Mouse (Mus musculus) A20 (cell line): ENCODE results near the gene Phc2.
A peak's percentile ranks its signal among the peaks of the same experiment; 100 is the strongest.
"Not testable (repeated sequence)": the region's sequence is repeated elsewhere in the genome, so short reads cannot be mapped to it uniquely, and the experiment has no call there.

Source experiments
- DNase-seq: peaks from one replicate; pipeline ENCODE4 v3.0.0-alpha.2; 2011; ENCODE audit warnings: low read depth, low spot score

The Phc2 gene

DNA sequence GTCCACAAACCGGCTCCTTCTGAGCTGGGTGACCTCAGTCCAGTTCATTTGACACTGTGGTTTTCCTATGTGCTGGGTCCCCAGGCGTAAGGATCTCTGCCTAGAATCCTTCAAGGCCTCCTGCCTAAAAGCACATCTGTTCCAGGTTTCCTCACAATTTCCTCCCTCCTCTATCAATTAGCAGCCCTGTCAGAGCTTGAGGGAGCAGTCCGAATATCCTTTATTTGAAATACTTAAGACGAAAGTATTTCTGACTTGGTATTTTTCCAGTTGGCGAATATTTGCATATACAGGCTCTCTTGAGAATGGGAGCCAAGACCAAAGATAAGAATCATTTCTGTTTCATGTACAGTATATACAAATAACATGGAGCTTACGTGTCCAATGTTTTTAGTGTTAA lies 8.6 kb upstream of the Phc2 start:
- DNase-seq = no peak

DNA sequence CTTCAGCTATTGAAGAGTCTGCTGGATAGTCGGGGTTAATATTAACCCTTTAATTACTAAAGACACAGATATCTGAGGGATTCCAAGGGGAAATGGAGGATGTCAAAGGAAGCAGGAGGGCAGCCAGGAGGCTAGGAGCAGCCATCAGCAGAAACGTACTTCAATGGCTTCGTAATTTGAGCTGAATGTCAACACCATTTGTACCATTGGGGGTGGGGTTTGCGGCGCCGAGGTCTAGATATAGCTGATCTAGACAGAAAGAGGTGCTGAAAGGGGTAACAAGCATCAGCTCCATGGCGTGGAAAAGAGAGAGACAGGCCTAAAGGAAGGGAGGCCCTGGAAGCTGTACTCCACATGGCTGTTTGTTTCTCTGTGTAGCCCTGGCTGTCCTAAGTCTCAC lies 7.7 kb upstream of the Phc2 start:
- DNase-seq = no peak

GRCm38 (mm10) chr4:128648567-128649255 lies 5.8 kb upstream of the Phc2 start:
- DNase-seq = no peak

- no peak for DNase-seq
Observed at GRCm38 (mm10) chr4:128651530-128651929, 3.0 kb upstream of the Phc2 start.

DNA sequence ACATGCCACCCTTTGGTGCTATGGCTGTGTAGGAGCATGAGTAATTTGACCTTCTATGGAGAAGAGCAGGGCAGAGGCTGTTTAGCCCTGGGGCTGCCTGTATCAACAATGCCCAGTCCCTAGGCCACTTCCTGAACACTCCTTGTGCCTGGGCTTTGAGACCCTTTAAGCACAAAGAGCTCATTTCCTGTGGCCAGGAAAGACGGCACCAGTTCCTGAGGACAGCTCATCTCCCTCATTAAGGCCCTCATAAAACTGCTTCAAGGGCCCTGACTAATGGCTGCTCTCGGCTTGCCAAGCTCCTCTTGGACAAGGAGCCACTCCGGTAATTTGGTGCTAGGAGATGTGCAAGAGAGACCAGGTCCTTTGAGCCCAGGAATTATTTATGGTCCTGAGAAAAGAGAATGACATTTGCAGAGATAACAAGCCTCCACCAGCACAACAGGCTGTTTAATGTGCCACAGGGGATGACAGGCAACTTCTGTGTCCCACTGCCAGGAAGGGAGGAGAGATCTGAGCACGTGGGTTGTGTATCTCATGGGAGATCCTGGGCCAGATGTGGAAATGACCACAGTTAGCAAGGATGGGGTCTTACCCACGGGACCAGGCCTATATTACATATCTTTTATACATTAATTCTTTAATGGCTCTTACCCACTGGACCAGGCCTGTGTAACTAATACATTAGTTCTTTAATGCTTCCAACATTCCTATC lies 1.8 kb upstream of the Phc2 start:
- DNase-seq = no peak

DNA sequence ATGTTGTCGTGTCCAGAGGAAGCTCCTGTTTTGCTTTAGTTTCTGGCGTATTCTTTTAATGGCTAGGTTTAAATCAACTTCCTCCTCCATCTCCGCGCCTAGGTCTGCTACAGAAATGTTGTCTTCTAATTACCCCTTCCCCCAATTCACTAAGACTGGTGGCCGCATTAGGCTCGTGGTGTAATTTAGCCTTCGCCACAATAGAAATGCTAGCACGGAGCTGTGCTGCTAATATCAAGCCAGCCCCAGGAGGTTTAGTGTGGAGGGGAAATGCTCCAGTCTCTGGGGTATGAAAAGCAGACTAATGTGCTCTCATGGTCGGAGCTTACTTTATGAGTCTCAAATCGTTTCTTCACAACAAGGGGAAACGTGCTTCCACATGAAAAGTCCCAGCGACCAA lies 944 bp downstream of the Phc2 start:
- no peak for DNase-seq

DNA sequence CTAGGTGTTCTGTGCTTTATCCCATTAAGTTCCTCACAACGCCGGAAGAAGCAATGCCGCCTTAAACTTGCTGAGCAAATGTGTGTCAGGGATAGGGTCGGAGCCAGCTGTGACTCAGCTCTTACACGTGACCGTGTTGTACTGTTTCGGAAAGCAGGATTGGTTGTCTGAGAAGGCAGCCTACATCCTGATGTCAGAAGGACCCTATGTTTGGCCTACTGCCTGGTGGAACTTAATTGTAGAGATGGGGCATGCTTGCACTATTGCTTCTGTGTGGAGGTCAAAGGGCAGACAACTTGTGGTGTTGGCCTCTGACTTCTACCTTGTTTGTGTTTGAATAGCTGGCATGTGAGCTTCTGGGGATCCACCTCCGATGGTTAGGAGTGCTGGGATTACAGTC lies 5.7 kb downstream of the Phc2 start:
- no peak for DNase-seq

DNA sequence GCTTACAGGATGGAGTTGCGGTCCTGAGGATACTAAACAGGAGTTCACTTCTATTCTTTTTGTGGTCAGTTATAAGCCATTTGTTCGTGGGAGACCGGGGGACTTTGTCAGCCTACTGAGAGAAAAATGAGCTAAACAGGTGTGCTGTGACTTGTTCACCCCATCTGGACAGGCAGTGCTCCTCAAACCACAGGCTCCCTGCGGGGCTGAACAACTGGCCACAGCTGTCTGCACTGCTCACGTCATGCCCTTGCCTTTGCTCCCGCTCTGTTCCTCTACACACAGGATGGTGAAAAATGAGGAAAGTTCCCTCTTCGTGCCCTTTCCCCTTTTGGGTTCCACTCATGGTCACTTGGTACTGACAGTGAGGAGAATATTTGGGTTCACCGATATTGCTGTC lies 6.6 kb downstream of the Phc2 start:
- DNase-seq = peak; percentile 39

- DNase-seq = peak; percentile 78
Observed at GRCm38 (mm10) chr4:128664002-128664401, 9.5 kb downstream of the Phc2 start.

- not testable (repeated sequence) for DNase-seq
Observed at GRCm38 (mm10) chr4:128666362-128666761, 11.9 kb downstream of the Phc2 start.

DNA sequence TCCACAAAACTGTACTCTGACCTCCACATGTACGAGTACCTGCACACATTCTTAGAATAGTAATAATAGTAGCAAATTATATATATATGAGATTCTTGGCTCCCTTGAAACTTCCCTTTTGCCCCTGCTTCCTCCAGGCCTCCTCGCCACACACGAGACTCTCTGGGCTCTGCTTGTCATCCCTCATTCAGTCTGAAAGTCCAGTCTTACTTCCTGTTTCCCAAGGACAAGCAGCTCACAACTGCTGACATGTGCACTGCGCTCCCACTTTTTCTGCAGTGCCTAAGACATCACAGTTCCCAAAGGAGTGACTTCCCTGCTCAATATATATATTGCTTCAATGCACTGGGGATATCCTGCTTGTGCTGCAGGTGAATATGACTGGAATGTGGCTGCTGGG lies 12.7 kb downstream of the Phc2 start:
- DNase-seq = not testable (repeated sequence)

DNA sequence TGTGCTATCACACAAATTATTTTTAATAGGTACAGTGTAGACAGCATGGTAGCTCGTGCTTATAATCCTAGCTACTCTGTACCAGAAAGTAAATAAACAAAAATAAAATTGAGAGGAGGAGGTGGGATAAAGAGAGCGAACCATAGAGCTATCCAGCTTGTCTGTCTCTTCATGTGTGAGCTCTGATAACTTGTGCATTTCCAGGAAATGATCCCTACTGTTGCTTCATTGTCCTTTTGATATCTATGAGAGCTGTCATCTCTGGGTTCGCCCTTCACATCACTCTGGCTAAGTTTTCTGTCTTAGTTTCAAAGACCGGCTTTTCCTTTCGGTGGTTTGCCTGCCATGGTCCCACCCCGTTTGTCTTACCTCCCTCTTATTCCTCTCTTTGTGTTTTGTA lies 14.7 kb downstream of the Phc2 start:
- DNase-seq = no peak

DNA sequence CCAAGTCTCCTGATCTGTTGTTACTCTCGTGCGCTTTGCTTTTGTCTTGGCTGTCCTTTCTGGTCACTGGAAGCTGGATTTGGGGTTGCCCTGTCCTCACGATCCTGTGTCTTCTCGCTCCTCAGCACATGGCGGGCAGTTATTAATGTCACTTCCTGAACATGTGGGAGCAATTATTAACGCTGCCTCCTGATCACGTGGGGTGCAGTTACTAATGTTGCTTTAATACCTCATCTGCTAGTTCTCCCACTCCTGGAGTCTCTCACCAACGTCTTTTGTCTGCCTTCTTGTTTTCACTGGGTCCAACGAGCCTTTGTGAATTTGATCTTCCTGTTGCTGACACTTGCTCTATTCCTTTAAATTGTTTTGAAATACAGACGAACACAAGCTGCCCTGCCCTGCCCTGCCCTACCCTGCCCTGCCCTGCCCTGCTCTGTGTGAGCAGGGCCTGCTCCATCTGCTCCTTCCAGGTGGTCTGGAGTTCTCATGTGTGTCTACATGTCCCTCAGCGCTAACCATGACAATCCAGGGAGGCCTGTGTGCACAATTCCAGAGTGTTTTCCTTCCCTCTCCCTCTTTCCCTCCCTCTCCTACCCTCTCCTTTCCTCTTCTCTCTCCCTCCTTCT lies 16.2 kb downstream of the Phc2 start:
- DNase-seq = no peak

DNA sequence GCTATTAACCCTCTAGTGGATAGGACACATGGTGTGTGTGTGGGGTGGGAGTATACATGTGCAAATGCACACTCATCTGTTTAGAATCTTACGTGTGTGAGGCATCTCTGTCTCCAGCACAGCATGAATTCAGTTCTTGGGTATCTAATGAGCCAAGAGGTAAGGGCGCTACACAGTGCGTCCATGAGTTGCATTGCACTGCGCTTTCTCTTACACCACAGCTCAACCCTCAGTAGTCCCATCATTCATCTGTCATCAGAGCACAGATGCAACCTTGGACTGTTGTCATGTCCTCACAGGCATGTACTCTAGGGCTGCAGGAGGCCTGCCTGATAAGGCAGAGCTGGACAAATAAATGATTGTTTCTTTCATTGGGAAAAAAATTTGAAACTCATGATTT lies 18.0 kb downstream of the Phc2 start:
- DNase-seq = no peak

- DNase-seq = no peak
Observed at GRCm38 (mm10) chr4:128678564-128679217, 24.2 kb downstream of the Phc2 start.

DNA sequence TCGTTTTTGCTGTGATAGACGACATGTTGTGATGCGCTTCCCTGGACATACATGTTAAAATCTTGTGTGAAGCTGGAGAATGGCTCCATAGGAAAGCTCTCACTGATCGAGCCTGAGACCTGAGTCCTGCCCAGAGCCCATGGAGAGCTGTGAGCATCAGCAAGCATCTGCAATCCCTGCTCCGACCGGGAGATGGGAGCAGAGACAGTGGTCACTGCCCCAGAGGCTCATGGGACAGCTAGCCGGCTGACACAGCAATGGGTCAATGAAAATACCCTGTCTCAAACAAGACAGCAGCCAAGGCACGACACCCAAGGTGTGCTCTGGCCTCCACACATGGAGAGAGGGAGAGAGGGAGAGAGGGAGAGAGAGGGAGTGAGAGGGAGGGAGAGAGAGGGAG lies 26.6 kb downstream of the Phc2 start:
- DNase-seq = no peak

GRCm38 (mm10) chr4:128682281-128682680 lies 27.8 kb downstream of the Phc2 start:
- DNase-seq = no peak

DNA sequence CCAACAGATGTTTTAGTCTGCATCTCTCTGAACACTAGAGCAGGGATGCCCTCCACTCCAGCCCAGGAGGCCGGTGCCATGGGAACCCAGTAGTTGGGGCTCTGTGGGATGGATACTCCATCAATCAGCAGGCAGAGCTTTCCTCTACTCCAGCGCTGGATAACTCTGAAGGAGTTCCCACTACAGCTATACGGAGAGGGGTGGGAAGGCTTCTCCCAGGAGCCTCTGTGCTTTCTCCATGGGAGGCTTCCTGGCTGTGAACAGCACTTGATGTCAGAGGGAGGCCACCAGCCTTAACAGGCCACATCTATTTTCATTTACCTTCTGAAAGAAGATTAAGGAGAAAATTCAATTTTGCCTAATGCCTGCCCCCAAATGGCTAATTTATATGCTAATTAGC lies 29.2 kb downstream of the Phc2 start:
- DNase-seq = no peak

- no peak for DNase-seq
Observed at GRCm38 (mm10) chr4:128684108-128684507, 29.6 kb downstream of the Phc2 start.

GRCm38 (mm10) chr4:128688513-128688913 lies 34.0 kb downstream of the Phc2 start:
- DNase-seq = peak; percentile 27

DNA sequence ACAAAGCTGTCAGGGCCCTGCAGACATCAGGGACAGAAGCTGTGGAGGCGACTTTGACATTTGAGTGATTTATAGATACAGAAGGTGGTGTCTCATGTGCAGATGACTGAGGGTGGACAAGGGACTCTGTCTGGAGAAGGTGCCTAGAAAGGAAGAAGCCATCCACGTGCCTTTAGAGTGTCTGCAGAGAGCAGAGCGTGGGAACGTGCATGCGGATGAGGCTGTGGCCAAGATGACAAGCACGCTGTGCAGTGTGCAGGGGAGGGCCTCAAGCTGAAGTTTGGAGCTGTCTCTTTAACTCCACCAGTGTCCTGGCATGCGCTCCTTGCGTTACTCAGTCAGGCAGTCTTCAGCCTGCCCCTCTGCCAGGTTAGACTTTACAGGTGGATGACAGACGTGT lies 34.5 kb downstream of the Phc2 start:
- no peak for DNase-seq

- no peak for DNase-seq
Observed at GRCm38 (mm10) chr4:128689739-128690304, 35.3 kb downstream of the Phc2 start.
